Mouse (Mus musculus) liver, embryonic 11.5 days (tissue): ENCODE data around the gene Abraxas1. TPM values are rescaled to one million over a fixed set of nuclear protein-coding genes. Genes with fewer than 3 reads are reported as not detected.
A peak's percentile ranks its signal among the peaks of the same experiment; 100 is the strongest.

Source experiments
- ATAC-seq: fragments of 200-750 bp; cut with Nextera tagmentation; replicated peaks from 2 replicates; pipeline ENCODE4 v1.8.0; 2017; ENCODE audit warnings: moderate number of reproducible peaks, mild to moderate bottlenecking, moderate TSS enrichment, moderate library complexity; ENCODE audit not compliant: low FRiP score
- DNase-seq: peaks from one replicate; pipeline ENCODE4 v3.0.0-alpha.2; 2017; ENCODE audit warnings: low spot score
- H3K27ac ChIP-seq: fragments of 300-500 bp; sonication (generic); 2 replicates; pipeline ENCODE4 v1.5.1; 2014; ENCODE audit warnings: mild to moderate bottlenecking, low read depth, low read length, control low read depth
- H3K27me3 ChIP-seq: fragments of 300-500 bp; sonication (generic); replicated peaks from 2 replicates; pipeline ENCODE4 v1.6.1; 2014; ENCODE audit warnings: low read length, mixed read lengths; ENCODE audit not compliant: control insufficient read depth, insufficient read depth
- H3K36me3 ChIP-seq: fragments of 300-500 bp; sonication (generic); 2 replicates; pipeline ENCODE4 v1.6.1; 2014; ENCODE audit warnings: mild to moderate bottlenecking, low read length, moderate library complexity, mixed read lengths; ENCODE audit not compliant: control insufficient read depth, insufficient read depth
- H3K4me1 ChIP-seq: fragments of 300-500 bp; sonication (generic); replicated peaks from 2 replicates; pipeline ENCODE4 v1.6.1; 2014; ENCODE audit warnings: low read length, mixed read lengths; ENCODE audit not compliant: control insufficient read depth, insufficient read depth
- H3K4me2 ChIP-seq: fragments of 300-500 bp; sonication (generic); 2 replicates; pipeline ENCODE4 v1.6.1; 2014; ENCODE audit warnings: mild to moderate bottlenecking, control low read depth, moderate library complexity
- H3K4me3 ChIP-seq: fragments of 300-500 bp; sonication (generic); 2 replicates; pipeline ENCODE4 v1.5.1; 2014; ENCODE audit warnings: low read depth, low read length, control low read depth
- H3K9ac ChIP-seq: fragments of 300-500 bp; sonication (generic); 2 replicates; pipeline ENCODE4 v1.6.1; 2014; ENCODE audit warnings: low read depth, low read length, control low read depth
- H3K9me3 ChIP-seq: fragments of 300-500 bp; sonication (generic); 2 replicates; pipeline ENCODE4 v1.6.1; 2016; ENCODE audit warnings: low read length, inconsistent platforms, mixed read lengths; ENCODE audit not compliant: control insufficient read depth
- WGBS: fragments of 180-500 bp; shearing (Covaris S2); extraction: QIAGEN DNeasy Blood & Tissue Kit; methylation state at CpG from one replicate; pipeline ENCODE4 v1.1.7; 2014; 5-methylcytosine and 5-hydroxymethylcytosine counted together
- polyA plus RNA-seq: library from polyadenylated mRNA; unstranded; fragments of >200 nt; fragmentation: Nextera tagmentation; extraction: Ambion mirVana; gene quantifications from 2 replicates; pipeline ENCODE4 v1.2.1, GENCODE M21; 2014

Gene Abraxas1
- polyA plus RNA-seq, 1 experiment from 2014 or later, result 36.8 TPM

DNA sequence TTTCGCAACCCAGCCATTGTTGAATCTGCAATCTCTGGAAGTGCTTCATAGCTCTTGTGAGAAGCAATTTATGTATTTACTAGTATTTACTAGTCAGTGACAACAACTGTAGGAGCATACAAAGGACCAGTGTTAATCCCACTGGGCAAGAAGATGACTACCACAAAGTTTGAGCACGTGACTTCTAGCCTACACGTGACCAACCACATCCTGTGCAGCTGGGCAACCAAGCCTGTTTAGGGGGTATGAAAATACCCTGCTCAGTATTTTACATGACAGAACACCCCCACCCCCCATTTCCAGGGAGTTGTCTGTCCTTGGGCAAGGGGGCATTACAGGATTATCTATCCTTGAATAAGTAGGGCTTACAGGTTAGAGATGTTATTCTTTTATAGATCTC, 35.8 kb upstream of the Abraxas1 start:
- peaks cover 3% of the 10 kb centered on the region for H3K4me1 ChIP-seq
- H3K9me3 ChIP-seq, result no peaks in the 10 kb centered on the region
- H3K27ac ChIP-seq, result no peak overlapping the region
- no peak overlapping the region for H3K4me2 ChIP-seq
- no peak overlapping the region for H3K4me3 ChIP-seq
- DNase-seq (no peak), ATAC-seq (no peak)
- WGBS, result 64% methylated on average over 3 of the region's 3 CpGs
- H3K36me3 ChIP-seq, result no peaks in the 10 kb centered on the region
- H3K27me3 ChIP-seq, result no peaks in the 10 kb centered on the region
- H3K9ac ChIP-seq, result no peak overlapping the region

DNA sequence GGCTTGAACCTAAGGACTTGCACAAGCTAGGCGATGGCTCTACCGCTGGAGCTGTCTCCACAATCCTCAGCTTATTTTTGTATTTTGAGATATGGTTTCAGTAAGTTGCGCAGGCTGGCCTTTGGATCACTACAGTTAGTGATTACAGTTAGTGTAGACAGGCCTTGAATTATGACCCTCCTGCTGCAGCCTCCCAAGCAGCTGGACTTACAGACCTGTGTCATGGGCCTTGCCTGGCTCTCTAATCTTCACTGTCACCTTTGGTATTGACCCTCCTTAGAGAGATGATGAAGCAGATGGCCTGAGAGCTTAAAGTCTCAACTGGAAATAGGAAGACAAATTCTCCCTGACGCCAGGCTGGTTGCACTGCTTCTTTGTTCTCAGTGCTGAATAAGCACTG, 33.2 kb upstream of the Abraxas1 start:
- Histone ChIP-seq H3K4me3 (no peak overlapping the region), H3K9me3 (no peaks in the 10 kb centered on the region), H3K36me3 (no peaks in the 10 kb centered on the region), H3K4me1 (no peaks in the 10 kb centered on the region), H3K9ac (no peak overlapping the region), H3K4me2 (no peak overlapping the region), H3K27ac (no peak overlapping the region), H3K27me3 (no peaks in the 10 kb centered on the region)
- ATAC-seq, result no peak
- DNase-seq, result no peak
- whole genome bisulfite sequencing, result 78% methylated on average over 4 of the region's 4 CpGs

DNA sequence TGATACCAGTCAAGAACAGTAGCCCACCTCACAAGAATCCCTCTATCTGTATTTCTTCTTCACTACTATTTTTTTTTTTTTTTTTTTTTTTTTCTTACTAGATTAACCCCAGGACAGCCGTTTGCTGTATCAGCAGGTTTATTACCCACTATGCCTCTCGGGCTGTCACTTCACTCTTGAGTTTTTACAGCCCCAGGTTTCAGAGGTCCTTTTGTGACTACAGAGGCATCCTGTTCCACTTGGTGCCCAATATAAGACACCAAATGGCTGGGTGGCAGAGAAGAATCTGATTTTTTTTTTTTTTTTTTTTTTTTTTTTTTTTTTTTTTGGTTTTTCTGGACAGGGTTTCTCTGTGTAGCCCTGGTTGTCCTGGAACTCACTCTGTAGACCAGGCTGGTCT, 26.4 kb upstream of the Abraxas1 start:
- Histone ChIP-seq H3K27ac (no peak overlapping the region), H3K9me3 (no peaks in the 10 kb centered on the region), H3K4me2 (peak overlapping the region; percentile 97), H3K27me3 (peaks cover 48% of the 10 kb centered on the region), H3K9ac (no peak overlapping the region), H3K36me3 (no peaks in the 10 kb centered on the region), H3K4me3 (no peak overlapping the region), H3K4me1 (no peaks in the 10 kb centered on the region; the same call in 1 of the 2 replicates)
- WGBS, result 8% methylated on average over 2 of the region's 2 CpGs
- ATAC-seq, result no peak
- DNase-seq, result no peak

DNA sequence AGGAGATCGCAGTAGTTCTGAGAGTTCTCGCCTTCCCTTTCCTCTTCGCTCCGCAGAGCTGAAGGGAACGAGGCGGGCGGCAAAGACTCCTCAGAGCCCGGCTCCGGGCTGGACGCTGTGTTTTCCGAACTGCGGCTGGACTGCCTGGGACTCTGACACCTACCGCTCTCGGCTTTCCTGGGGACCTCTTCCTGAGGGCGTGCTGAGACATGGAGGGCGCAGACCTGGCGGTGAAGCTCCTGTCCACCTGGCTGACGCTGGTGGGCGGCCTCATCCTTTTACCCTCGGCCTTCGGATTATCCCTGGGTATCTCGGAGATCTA, 25.8 kb upstream of the Abraxas1 start:
- H3K4me1 ChIP-seq, result no peaks in the 10 kb centered on the region; the same call in 1 of the 2 replicates
- peak overlapping the region; percentile 97 for H3K4me2 ChIP-seq
- no peaks in the 10 kb centered on the region for H3K36me3 ChIP-seq
- H3K9me3 ChIP-seq, result peaks cover 3% of the 10 kb centered on the region; the same call in 1 of the 2 replicates
- peaks cover 48% of the 10 kb centered on the region for H3K27me3 ChIP-seq
- ATAC-seq, result peak; percentile 32
- H3K4me3 ChIP-seq, result peak overlapping the region; percentile 61
- peak overlapping the region; percentile 30; the same call in 1 of the 2 replicates for H3K9ac ChIP-seq
- under 1% methylated on average over 22 of the region's 22 CpGs for WGBS
- peak; percentile 69 for DNase-seq
- no peak overlapping the region for H3K27ac ChIP-seq

DNA sequence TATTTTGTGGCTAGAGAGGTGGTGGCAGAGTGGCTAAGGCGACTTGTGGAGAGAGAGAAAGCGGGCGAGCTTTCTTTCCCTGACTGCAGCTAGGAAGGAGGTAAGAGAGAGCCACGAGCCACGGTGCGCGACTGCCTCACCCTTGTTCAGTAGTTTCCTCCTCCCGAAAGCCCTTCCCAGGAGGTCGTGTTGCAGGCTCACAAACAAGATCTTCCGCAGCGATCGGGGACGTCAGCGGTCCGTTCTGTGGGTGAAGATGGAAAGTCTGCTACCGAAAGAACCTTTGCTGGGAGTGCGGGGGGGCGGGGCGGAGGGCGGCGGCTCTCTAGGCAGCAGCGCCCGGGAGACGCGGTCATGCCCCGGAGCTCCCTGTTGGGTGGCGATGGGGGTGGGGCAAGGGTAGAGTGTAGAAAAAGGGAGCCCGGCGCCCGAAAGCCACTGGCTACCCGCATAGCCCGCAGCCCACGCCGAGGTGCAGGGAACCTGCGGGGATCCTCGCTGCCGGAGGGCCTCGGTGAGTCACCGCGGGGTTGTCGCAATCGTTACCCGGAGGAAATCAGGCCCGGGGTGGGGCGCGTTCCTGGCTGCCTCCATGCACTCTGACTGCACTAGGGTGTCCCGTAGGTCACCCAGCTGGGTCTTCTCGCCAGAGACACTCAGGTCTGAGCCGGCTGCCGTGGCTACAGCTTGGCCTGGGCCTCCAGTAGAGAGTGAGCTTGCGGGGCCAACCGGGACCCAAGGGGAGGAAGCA, 25.3 kb upstream of the Abraxas1 start:
- Histone ChIP-seq H3K4me2 (peak overlapping the region; percentile 97), H3K9ac (peak overlapping the region; percentile 37; the same call in 1 of the 2 replicates), H3K4me3 (peak overlapping the region; percentile 61), H3K9me3 (peaks cover 3% of the 10 kb centered on the region; the same call in 1 of the 2 replicates), H3K36me3 (no peaks in the 10 kb centered on the region), H3K4me1 (no peaks in the 10 kb centered on the region; the same call in 1 of the 2 replicates), H3K27me3 (peaks cover 48% of the 10 kb centered on the region), H3K27ac (no peak overlapping the region)
- ATAC-seq (peak; percentile 61), DNase-seq (peak; percentile 70)
- under 1% methylated on average over 52 of the region's 52 CpGs for WGBS

DNA sequence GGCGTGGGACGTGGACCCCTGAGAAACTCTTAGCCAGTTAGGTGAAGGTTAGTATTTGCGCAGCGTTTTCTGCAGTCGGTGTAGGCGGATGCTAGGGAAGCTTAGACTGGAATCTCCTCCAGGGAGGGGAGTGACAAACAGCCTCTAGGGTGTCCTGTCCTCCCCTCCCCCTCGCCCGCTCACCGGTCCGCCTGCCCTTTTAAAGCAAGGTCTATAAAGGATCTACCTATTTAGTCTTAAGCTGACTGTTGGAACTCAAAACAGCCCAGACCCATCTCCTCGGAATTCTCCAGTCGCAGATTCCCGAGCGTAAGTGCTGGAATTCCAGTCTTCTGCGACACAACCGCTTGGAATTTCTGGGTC, 24.7 kb upstream of the Abraxas1 start, which contains the start of gene Gpat3:
TSS of gene Gpat3 (plus strand) at position 229 of the 363 bp plus-strand sequence.
- Histone ChIP-seq H3K27ac (no peak within 1 kb of the TSS), H3K4me2 (peak within 1 kb of the TSS; percentile 97), H3K4me3 (peak within 1 kb of the TSS; percentile 61), H3K27me3 (peaks cover 48% of the 10 kb centered on the region), H3K36me3 (no peaks in the 10 kb centered on the region), H3K4me1 (no peaks in the 10 kb centered on the region; the same call in 1 of the 2 replicates), H3K9me3 (peaks cover 3% of the 10 kb centered on the region; the same call in 1 of the 2 replicates), H3K9ac (peak within 1 kb of the TSS; percentile 37; the same call in 1 of the 2 replicates)
- no peak for ATAC-seq
- WGBS, result under 1% methylated on average over 16 of the region's 16 CpGs
- DNase-seq, result no peak

DNA sequence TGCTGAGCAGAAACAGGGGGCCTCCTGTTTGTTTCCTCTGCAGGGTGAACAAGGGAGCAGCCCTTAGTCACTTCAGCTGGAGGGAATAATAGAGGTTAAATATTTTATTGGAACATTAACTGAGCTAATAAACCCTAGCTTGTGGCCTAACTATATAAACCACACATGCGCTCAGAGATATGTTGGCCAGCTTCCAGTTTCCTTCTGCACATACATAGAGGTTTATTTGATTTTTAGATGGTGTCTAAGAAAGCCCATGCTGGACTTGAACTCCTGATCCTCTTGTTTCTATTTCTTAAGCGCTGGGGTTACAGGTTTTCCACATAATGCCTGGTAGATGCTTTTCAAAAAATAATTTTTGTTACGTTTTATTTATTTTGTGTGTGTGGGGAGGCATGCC, 23.7 kb upstream of the Abraxas1 start:
- Histone ChIP-seq H3K27me3 (peaks cover 48% of the 10 kb centered on the region), H3K4me1 (no peaks in the 10 kb centered on the region; the same call in 1 of the 2 replicates), H3K27ac (no peak overlapping the region), H3K9ac (no peak overlapping the region), H3K4me2 (no peak overlapping the region), H3K36me3 (no peaks in the 10 kb centered on the region), H3K4me3 (no peak overlapping the region), H3K9me3 (peaks cover 3% of the 10 kb centered on the region; the same call in 1 of the 2 replicates)
- 56% methylated on average over 3 of the region's 3 CpGs for WGBS
- DNase-seq, result no peak
- no peak for ATAC-seq

DNA sequence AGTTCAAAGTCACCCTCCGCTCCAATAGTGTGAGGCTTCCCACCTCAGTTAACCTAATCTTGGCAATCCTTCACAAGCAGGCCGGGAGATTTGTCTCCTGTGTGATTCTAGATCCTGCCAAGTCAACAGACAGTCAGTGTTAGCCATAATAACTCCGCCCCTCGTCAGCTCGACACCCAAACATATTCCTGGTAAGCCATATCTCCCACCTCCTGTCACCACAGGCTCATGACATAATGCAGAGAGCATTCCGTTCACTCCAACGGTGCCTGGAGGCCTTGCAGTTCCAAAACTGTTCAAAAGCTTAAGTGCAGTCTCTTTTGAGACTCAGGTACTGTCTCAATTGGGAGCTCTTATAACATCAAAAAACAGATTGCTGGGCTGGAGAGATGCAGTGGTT, 17.1 kb upstream of the Abraxas1 start:
- Histone ChIP-seq H3K27ac (no peak overlapping the region), H3K4me3 (no peak overlapping the region), H3K9ac (no peak overlapping the region), H3K9me3 (peaks cover 3% of the 10 kb centered on the region; the same call in 1 of the 2 replicates), H3K4me1 (no peaks in the 10 kb centered on the region), H3K27me3 (no peaks in the 10 kb centered on the region), H3K4me2 (no peak overlapping the region), H3K36me3 (no peaks in the 10 kb centered on the region)
- ATAC-seq (no peak), DNase-seq (no peak)
- WGBS, result 64% methylated on average over 7 of the region's 7 CpGs
